Mouse (Mus musculus): ENCODE data around the gene Dpm1. TPM values are rescaled to one million over a fixed set of nuclear protein-coding genes. Genes with fewer than 3 reads are reported as not detected.

Gene Dpm1
- 108 and 163 TPM in 2 replicates for total RNA-seq (2014; rRNA removed; ENCODE audit: low replicate concordance)
- 141 and 151 TPM in 2 replicates for polyA plus RNA-seq (2015; fragmentation: Nextera tagmentation; extraction: Ambion mirVana)

GRCm38 (mm10) chr2:168230026-168230728, at the start of gene Dpm1, which contains the start of the genes Gm20716 and Mocs3:
Gene Dpm1, minus strand, starts transcription at chr2:168230591.
Gene Gm20716, minus strand, starts transcription at chr2:168230364.
Gene Mocs3, plus strand, starts transcription at chr2:168230622.
- ATAC-seq (ENCODE audit: insufficient read depth, low read depth) = peak; percentile 86
- DNase-seq (ENCODE audit: low spot score) = peak; percentile 87
- WGBS = under 1% methylated on average over 73 of the region's 73 CpGs
- peak within 1 kb of the TSS; percentile 91 for H3K4me3 ChIP-seq (ENCODE audit: low read depth, low read length)
- peak within 1 kb of the TSS; percentile 90 for H3K27ac ChIP-seq (ENCODE audit: low read depth)
- H3K9ac ChIP-seq (replicated peaks; ENCODE audit: low read depth, low read length) = peak within 1 kb of the TSS; percentile 94
- H3K36me3 ChIP-seq (replicated peaks; ENCODE audit: control insufficient read depth, insufficient read depth, low read length) = peaks cover 29% of the 10 kb centered on the region
- TF ChIP-seq EP300 (IDR thresholded peaks at IDR 0.05; ENCODE audit: low read depth) (peak; percentile 90; the same call in 1 of the 2 replicates), CTCF (IDR thresholded peaks at IDR 0.05; ENCODE audit: low read depth) (no peak)
- no peaks in the 10 kb centered on the region for H3K9me3 ChIP-seq (replicated peaks; ENCODE audit: control insufficient read depth, low read length)
- peak within 1 kb of the TSS; percentile 94 for H3K4me2 ChIP-seq (ENCODE audit: low read depth, low read length)
- peaks cover 20% of the 10 kb centered on the region for H3K4me1 ChIP-seq (ENCODE audit: control insufficient read depth, insufficient read depth)
- H3K27me3 ChIP-seq (ENCODE audit: control insufficient read depth, insufficient read depth, low read length) = no peaks in the 10 kb centered on the region

GRCm38 (mm10) chr2:168274374-168274935, 44.1 kb upstream of the Dpm1 start:
- no peak for ATAC-seq (ENCODE audit: insufficient read depth, low read depth)
- Histone ChIP-seq H3K27me3 (ENCODE audit: control insufficient read depth, insufficient read depth, low read length) (peaks cover 85% of the 10 kb centered on the region), H3K36me3 (replicated peaks; ENCODE audit: control insufficient read depth, insufficient read depth, low read length) (no peaks in the 10 kb centered on the region), H3K9ac (replicated peaks; ENCODE audit: low read depth, low read length) (no peak overlapping the region), H3K4me3 (ENCODE audit: low read depth, low read length) (no peak overlapping the region), H3K4me2 (ENCODE audit: low read depth, low read length) (no peak overlapping the region), H3K27ac (ENCODE audit: low read depth) (no peak overlapping the region), H3K4me1 (ENCODE audit: control insufficient read depth, insufficient read depth) (no peaks in the 10 kb centered on the region), H3K9me3 (replicated peaks; ENCODE audit: control insufficient read depth, low read length) (no peaks in the 10 kb centered on the region)
- 8% methylated on average over 11 of the region's 11 CpGs for WGBS
- no peak for TF ChIP-seq EP300 (IDR thresholded peaks at IDR 0.05; ENCODE audit: low read depth)
- peak; percentile 71 for TF ChIP-seq CTCF (IDR thresholded peaks at IDR 0.05; ENCODE audit: low read depth)
- DNase-seq (ENCODE audit: low spot score) = peak; percentile 40

- DNase-seq (ENCODE audit: low spot score) = no peak
- WGBS = 15% methylated on average over 9 of the region's 9 CpGs
- Histone ChIP-seq H3K4me1 (ENCODE audit: control insufficient read depth, insufficient read depth) (no peaks in the 10 kb centered on the region), H3K27ac (ENCODE audit: low read depth) (no peak overlapping the region), H3K36me3 (replicated peaks; ENCODE audit: control insufficient read depth, insufficient read depth, low read length) (no peaks in the 10 kb centered on the region), H3K9me3 (replicated peaks; ENCODE audit: control insufficient read depth, low read length) (no peaks in the 10 kb centered on the region), H3K4me2 (ENCODE audit: low read depth, low read length) (no peak overlapping the region), H3K4me3 (ENCODE audit: low read depth, low read length) (no peak overlapping the region), H3K27me3 (ENCODE audit: control insufficient read depth, insufficient read depth, low read length) (peaks cover 82% of the 10 kb centered on the region), H3K9ac (replicated peaks; ENCODE audit: low read depth, low read length) (no peak overlapping the region)
- TF ChIP-seq CTCF (IDR thresholded peaks at IDR 0.05; ENCODE audit: low read depth) (no peak), EP300 (IDR thresholded peaks at IDR 0.05; ENCODE audit: low read depth) (no peak)
- ATAC-seq (ENCODE audit: insufficient read depth, low read depth) = no peak
Observed at GRCm38 (mm10) chr2:168273387-168273786, 43.0 kb upstream of the Dpm1 start.

GRCm38 (mm10) chr2:168268033-168268432, 37.6 kb upstream of the Dpm1 start:
- TF ChIP-seq CTCF (IDR thresholded peaks at IDR 0.05; ENCODE audit: low read depth) (peak; percentile 36), EP300 (IDR thresholded peaks at IDR 0.05; ENCODE audit: low read depth) (no peak)
- no peak for DNase-seq (ENCODE audit: low spot score)
- 29% methylated on average over 7 of the region's 7 CpGs for WGBS
- no peaks in the 10 kb centered on the region for H3K9me3 ChIP-seq (replicated peaks; ENCODE audit: control insufficient read depth, low read length)
- no peak overlapping the region for H3K27ac ChIP-seq (ENCODE audit: low read depth)
- H3K36me3 ChIP-seq (replicated peaks; ENCODE audit: control insufficient read depth, insufficient read depth, low read length) = no peaks in the 10 kb centered on the region
- H3K4me2 ChIP-seq (ENCODE audit: low read depth, low read length) = no peak overlapping the region
- peaks cover 53% of the 10 kb centered on the region for H3K27me3 ChIP-seq (ENCODE audit: control insufficient read depth, insufficient read depth, low read length)
- H3K4me1 ChIP-seq (ENCODE audit: control insufficient read depth, insufficient read depth) = no peaks in the 10 kb centered on the region
- no peak overlapping the region for H3K4me3 ChIP-seq (ENCODE audit: low read depth, low read length)
- no peak overlapping the region for H3K9ac ChIP-seq (replicated peaks; ENCODE audit: low read depth, low read length)
- ATAC-seq (ENCODE audit: insufficient read depth, low read depth) = no peak

- TF ChIP-seq EP300 (IDR thresholded peaks at IDR 0.05; ENCODE audit: low read depth) (no peak), CTCF (IDR thresholded peaks at IDR 0.05; ENCODE audit: low read depth) (no peak)
- no peaks in the 10 kb centered on the region for H3K36me3 ChIP-seq (replicated peaks; ENCODE audit: control insufficient read depth, insufficient read depth, low read length)
- ATAC-seq (ENCODE audit: insufficient read depth, low read depth) (no peak), DNase-seq (ENCODE audit: low spot score) (no peak)
- H3K9ac ChIP-seq (replicated peaks; ENCODE audit: low read depth, low read length) = no peak overlapping the region
- no peaks in the 10 kb centered on the region for H3K9me3 ChIP-seq (replicated peaks; ENCODE audit: control insufficient read depth, low read length)
- H3K4me3 ChIP-seq (ENCODE audit: low read depth, low read length) = no peak overlapping the region
- H3K4me2 ChIP-seq (ENCODE audit: low read depth, low read length) = no peak overlapping the region
- peaks cover 40% of the 10 kb centered on the region for H3K27me3 ChIP-seq (ENCODE audit: control insufficient read depth, insufficient read depth, low read length)
- no peaks in the 10 kb centered on the region for H3K4me1 ChIP-seq (ENCODE audit: control insufficient read depth, insufficient read depth)
- WGBS = 85% methylated on average over 10 of the region's 10 CpGs
- H3K27ac ChIP-seq (ENCODE audit: low read depth) = no peak overlapping the region
Observed at GRCm38 (mm10) chr2:168260900-168261299, 30.5 kb upstream of the Dpm1 start.

Measured in heart, postnatal 0 days (tissue).